Mouse (Mus musculus) naive thymus-derived CD4-positive, alpha-beta T cell, adult 5 months (primary cell): Measurements from ENCODE around the gene Gng11. TPM values are rescaled to one million over a fixed set of nuclear protein-coding genes. Genes with fewer than 3 reads are reported as not detected.

ENCODE experiments used
- polyA plus RNA-seq: library from polyadenylated mRNA; unstranded; fragments of 100-300 nt; shearing (Covaris generic); gene quantifications from one replicate; pipeline ENCODE4 v1.2.1, GENCODE M21; 2017

Gene Gng11
- not detected for polyA plus RNA-seq

DNA sequence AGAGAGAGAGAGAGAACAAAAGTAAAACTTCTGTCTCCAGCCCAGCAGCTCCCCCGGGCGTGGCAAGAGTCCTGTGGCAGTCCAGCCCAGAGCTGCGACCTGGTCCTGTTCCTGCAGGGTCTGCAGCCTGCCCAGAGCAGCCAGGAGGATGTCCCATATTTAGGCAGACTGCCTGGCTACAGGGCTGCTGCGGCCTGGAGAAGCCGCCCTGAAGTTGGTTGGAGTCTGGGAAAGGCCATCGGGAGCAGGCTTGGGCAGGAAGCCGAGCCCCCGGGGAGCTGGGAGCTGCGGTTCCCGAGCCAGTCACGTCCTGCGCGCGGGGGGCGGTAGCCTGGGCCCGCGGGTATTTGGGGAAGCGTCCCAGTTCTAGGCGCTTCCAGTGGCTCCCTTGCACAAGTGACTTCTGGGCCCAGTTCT lies at the start of gene Gng11:
TSS of gene Gng11 (plus strand) at position 15 of the 417 bp plus-strand sequence.

DNA sequence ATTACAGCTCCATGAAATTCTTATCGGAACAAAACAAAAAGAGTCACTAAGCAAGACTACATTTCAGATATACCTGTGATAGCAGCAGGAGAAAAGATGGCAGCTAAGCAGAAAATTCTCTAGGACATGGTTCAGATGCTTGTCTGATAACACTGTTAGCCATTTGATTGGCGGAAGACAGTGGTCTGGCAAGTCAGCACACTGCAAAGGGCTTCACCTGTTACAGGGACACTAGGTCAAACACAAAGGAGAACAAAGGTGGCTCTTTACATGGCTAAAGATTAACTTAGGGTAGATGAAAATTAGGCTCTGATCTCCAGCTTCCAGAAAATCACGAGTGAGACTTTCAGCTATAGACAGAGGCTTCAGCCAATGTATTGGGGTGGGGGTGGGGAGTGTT lies 15.0 kb upstream of the Gng11 start, which contains the start of gene Tfpi2:
TSS of gene Tfpi2 (minus strand) at position 170 of the 400 bp plus-strand sequence.

DNA sequence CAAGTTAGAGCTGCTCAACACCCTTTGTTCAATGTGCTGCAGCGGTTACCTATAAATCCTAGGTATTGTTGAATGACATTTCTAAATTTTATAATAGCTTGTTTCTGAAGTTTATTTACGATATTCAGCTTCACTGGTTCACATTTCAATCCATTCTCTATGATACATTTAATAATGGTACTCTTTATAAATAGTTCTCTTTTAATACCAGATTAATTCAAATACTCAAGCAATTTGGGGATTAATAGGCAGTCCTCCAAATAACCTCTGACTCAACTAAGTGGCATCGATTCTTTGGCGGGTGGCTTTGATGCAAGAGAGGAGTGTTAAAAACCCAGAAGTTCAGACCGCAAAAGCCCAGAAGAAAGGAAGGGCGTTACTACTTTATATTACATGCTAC lies 10.2 kb upstream of the Gng11 start, which contains the start of gene Gngt1:
TSS of gene Gngt1 (plus strand) at position 301 of the 400 bp plus-strand sequence.

Other genes with a start within 250 kb of the Gng11 start
- not detected for gene Calcr, start 239.2 kb upstream of the Gng11 start, polyA plus RNA-seq
- gene Tfpi2, start 15.0 kb upstream of the Gng11 start, polyA plus RNA-seq: 0.30 TPM
- not detected for gene Gngt1, start 10.1 kb upstream of the Gng11 start, polyA plus RNA-seq
- gene Bet1, start 83.1 kb downstream of the Gng11 start, polyA plus RNA-seq: 25.0 TPM